ENCODE assay signal across 14 mouse cellular contexts in genomic region chr16:24120836-24121235, GRCm38 (mm10).
A peak's percentile ranks its signal among the peaks of the same experiment; 100 is the strongest.
DNase-seq lines count a peak whose midpoint lies in the region; ATAC-seq and TF ChIP-seq lines count a peak whose summit lies in the region.
"Had no signal": no experiment of that assay in that cellular context is flagged by ENCODE, and none has a peak within 500 bp of the region (broad histone marks: within the 10 kb centered on the region; RNA-seq: fewer than 3 reads in every experiment).

No protein-coding gene starts in this region.

- TF ChIP-seq CTCF in Patski (IDR thresholded peaks at IDR 0.05), result no peak
- TF ChIP-seq CTCF in liver, postnatal 0 days (IDR thresholded peaks at IDR 0.05; ENCODE audit: low read depth), result no peak

- H3K4me3 ChIP-seq in liver, postnatal 0 days (ENCODE audit: low read depth, low read length), result no peak overlapping the region
- H3K4me3 ChIP-seq: limb, embryonic 13.5 days; midbrain, embryonic 13.5 days had no signal

- DNase-seq in gastrocnemius, adult 18-20 months (ENCODE audit: low spot score), result peak; percentile 47
- DNase-seq in gastrocnemius, postnatal 14 days, result no peak
- DNase-seq in Patski (ENCODE audit: low read depth, low spot score), result no peak
- peak; percentile 73 for DNase-seq in liver, postnatal 0 days
- DNase-seq in lung, postnatal 4 days, result peak; percentile 57 to 72
- no peak for DNase-seq in cerebellum, postnatal 36 days
- DNase-seq in spleen, adult 12 weeks (ENCODE audit: low spot score), result no peak
- no peak for DNase-seq in thymus, postnatal 10 days (ENCODE audit: low spot score in 2 of 2)
- DNase-seq: cerebellum, postnatal 25 days; kidney, postnatal 10 days had no signal

- H3K9me3 ChIP-seq in liver, postnatal 0 days (ENCODE audit: low read length), result no peaks in the 10 kb centered on the region
- H3K9me3 ChIP-seq: limb, embryonic 13.5 days; midbrain, embryonic 13.5 days had no signal

- intact Hi-C loops in gastrocnemius, postnatal 14 days (cut with DNase I; ENCODE audit: low total_unique reads), result no loop called here

- no peaks in the 10 kb centered on the region for H3K36me3 ChIP-seq in liver, postnatal 0 days (replicated peaks; ENCODE audit: insufficient read depth, low read length)
- H3K36me3 ChIP-seq: limb, embryonic 13.5 days; midbrain, embryonic 13.5 days had no signal

- H3K9ac ChIP-seq in liver, postnatal 0 days (replicated peaks), result no peak overlapping the region
- H3K9ac ChIP-seq: limb, embryonic 13.5 days; midbrain, embryonic 13.5 days had no signal

- no peak overlapping the region for H3K4me2 ChIP-seq in liver, postnatal 0 days (ENCODE audit: low read depth, low read length)
- H3K4me2 ChIP-seq: limb, embryonic 13.5 days; midbrain, embryonic 13.5 days had no signal

- peak overlapping the region; percentile 29; the same call in 1 of the 2 replicates for H3K27ac ChIP-seq in liver, postnatal 0 days (ENCODE audit: low read depth)
- H3K27ac ChIP-seq: limb, embryonic 13.5 days; midbrain, embryonic 13.5 days had no signal

- CTCF ChIA-PET in Patski (lab: Charles Lee), result no interaction called here

- in situ Hi-C loops in Patski (cut with MboI; ENCODE audit: low pct_unique_long_range_greater_than_20kb), result no loop called here

- TF ChIP-seq EP300 in liver, postnatal 0 days (IDR thresholded peaks at IDR 0.05; ENCODE audit: low read depth), result peak; percentile 79

- no peaks in the 10 kb centered on the region for H3K27me3 ChIP-seq in Patski
- no peaks in the 10 kb centered on the region for H3K27me3 ChIP-seq in liver, postnatal 0 days (ENCODE audit: insufficient read depth, low read length)
- H3K27me3 ChIP-seq: limb, embryonic 13.5 days; midbrain, embryonic 13.5 days had no signal

- peak; percentile 44 for ATAC-seq in Patski
- ATAC-seq in liver, postnatal 0 days, result peak; percentile 95
- ATAC-seq: forebrain, embryonic 16.5 days; inflammation-experienced regulatory T-cells, adult 6 months; midbrain, embryonic 13.5 days had no signal

- 34% methylated on average over 6 of the region's 6 CpGs for WGBS in liver, postnatal 0 days (ENCODE audit: insufficient replicate concordance)

- H3K4me1 ChIP-seq in liver, postnatal 0 days (ENCODE audit: insufficient read depth), result peaks cover 10% of the 10 kb centered on the region
- H3K4me1 ChIP-seq: limb, embryonic 13.5 days; midbrain, embryonic 13.5 days had no signal

- POLR2A ChIA-PET in Patski (lab: Charles Lee), result interaction anchor here (0.7 kb wide), 1 partner anchor 291 kb away, joined by 3 read pairs; no protein-coding TSS in a partner anchor

Comparison
In these comparisons a context has a peak if more than half of its experiments do, and no peak if none do; other contexts are left out.
1. DNase-seq: peak in gastrocnemius, adult 18-20 months (single experiment), liver, postnatal 0 days (single experiment) and lung, postnatal 4 days (2 of 2); none in gastrocnemius, postnatal 14 days (single experiment), Patski (single experiment), cerebellum, postnatal 36 days (0 of 2), spleen, adult 12 weeks (single experiment) and thymus, postnatal 10 days (0 of 2).